Mouse (Mus musculus): ENCODE data around the gene Tesc. TPM values are rescaled to one million over a fixed set of nuclear protein-coding genes. Genes with fewer than 3 reads are reported as not detected.

Tesc gene
- total RNA-seq, 2 experiments from 2014 or later: 112 to 175 TPM

- DNase-seq: peak; percentile 44 to 56
Measured at GRCm38 (mm10) chr5:118042599-118042998, 15.1 kb downstream of the Tesc start.

- DNase-seq: no peak
Measured at GRCm38 (mm10) chr5:118043761-118044160, 16.2 kb downstream of the Tesc start.

GRCm38 (mm10) chr5:118044907-118045306 lies 17.4 kb downstream of the Tesc start:
- peak in 1 of 2 experiments; percentile 38 for DNase-seq

GRCm38 (mm10) chr5:118045385-118045784 lies 17.8 kb downstream of the Tesc start:
- no peak for DNase-seq

GRCm38 (mm10) chr5:118047091-118047757 lies 19.7 kb downstream of the Tesc start:
- DNase-seq: no peak

GRCm38 (mm10) chr5:118048412-118048811 lies 20.9 kb downstream of the Tesc start:
- no peak for DNase-seq

GRCm38 (mm10) chr5:118048928-118049327 lies 21.4 kb downstream of the Tesc start:
- peak; percentile 42 to 56 for DNase-seq

GRCm38 (mm10) chr5:118050743-118051142 lies 23.2 kb downstream of the Tesc start:
- no peak for DNase-seq

- peak; percentile 43 to 66 for DNase-seq
Measured at GRCm38 (mm10) chr5:118051981-118052662, 24.6 kb downstream of the Tesc start.

GRCm38 (mm10) chr5:118053205-118053604 lies 25.7 kb downstream of the Tesc start:
- no peak for DNase-seq

- no peak for DNase-seq
Measured at GRCm38 (mm10) chr5:118057508-118058111, 30.1 kb downstream of the Tesc start.

- DNase-seq: peak in 1 of 2 experiments; percentile 45
Measured at GRCm38 (mm10) chr5:118058858-118059257, 31.3 kb downstream of the Tesc start.

GRCm38 (mm10) chr5:118059646-118060045 lies 32.1 kb downstream of the Tesc start:
- DNase-seq: no peak

GRCm38 (mm10) chr5:118061391-118061790 lies 33.8 kb downstream of the Tesc start:
- DNase-seq: no peak

GRCm38 (mm10) chr5:118063181-118063621 lies 35.7 kb downstream of the Tesc start:
- peak; percentile 29 to 60 for DNase-seq

- DNase-seq: no peak
Measured at GRCm38 (mm10) chr5:118064284-118064901, 36.9 kb downstream of the Tesc start.

GRCm38 (mm10) chr5:118065516-118066255 lies 38.1 kb downstream of the Tesc start:
- peak; percentile 44 to 55 for DNase-seq

GRCm38 (mm10) chr5:118066828-118067227 lies 39.3 kb downstream of the Tesc start:
- peak; percentile 87 to 93 for DNase-seq

GRCm38 (mm10) chr5:118067572-118067971 lies 40.0 kb downstream of the Tesc start:
- DNase-seq: peak; percentile 77 to 78

GRCm38 (mm10) chr5:118067984-118068494 lies 40.5 kb downstream of the Tesc start:
- DNase-seq: no peak

GRCm38 (mm10) chr5:118069315-118069714 lies 41.8 kb downstream of the Tesc start:
- peak; percentile 84 to 85 for DNase-seq

- no peak for DNase-seq
Measured at GRCm38 (mm10) chr5:118071766-118072165, 44.2 kb downstream of the Tesc start.
